7 mouse cellular contexts compared by ENCODE assay signal in genomic region chr6:31399566-31399965, GRCm38 (mm10). TPM values are rescaled to one million over a fixed set of nuclear protein-coding genes. Genes with fewer than 3 reads are reported as not detected.
A peak's percentile ranks its signal among the peaks of the same experiment; 100 is the strongest.
DNase-seq lines count a peak whose midpoint lies in the region; ATAC-seq and TF ChIP-seq lines count a peak whose summit lies in the region.

No protein-coding gene starts in this region.

- peak overlapping the region; percentile 95 for H3K4me3 ChIP-seq in ES-E14 (ENCODE audit: insufficient read depth in 1 of 2, low read depth in 1 of 2, low read length in 2 of 2, poor library complexity in 1 of 2, severe bottlenecking in 1 of 2)
- peak overlapping the region; percentile 95 for H3K4me3 ChIP-seq in erythroblast, embryonic 14.5 days (replicated peaks)
- H3K4me3 ChIP-seq in liver, embryonic 14.5 days (ENCODE audit: insufficient read depth in 1 of 2, low read depth in 2 of 2, low read length in 2 of 2) = peak overlapping the region; percentile 74 to 98
- H3K4me3 ChIP-seq in neural tube, embryonic 11.5 days (ENCODE audit: low read depth, low read length) = peak overlapping the region; percentile 97

- no peak overlapping the region for H3K27ac ChIP-seq in ES-E14 (ENCODE audit: insufficient read depth, low read depth, low read length, poor library complexity, severe bottlenecking)
- peak overlapping the region; percentile 32 for H3K27ac ChIP-seq in liver, embryonic 14.5 days
- H3K27ac ChIP-seq in neural tube, embryonic 11.5 days (ENCODE audit: low read depth, low read length) = no peak overlapping the region

- no peaks in the 10 kb centered on the region; a peak in 1 of 4 replicates for H3K4me1 ChIP-seq in ES-E14 (ENCODE audit: control insufficient read depth in 2 of 2, insufficient read depth in 2 of 2, low read length in 2 of 2, poor library complexity in 1 of 2)
- H3K4me1 ChIP-seq in erythroblast, embryonic 14.5 days (ENCODE audit: control insufficient read depth) = peaks cover 70% of the 10 kb centered on the region
- H3K4me1 ChIP-seq in liver, embryonic 14.5 days (replicated peaks; ENCODE audit: control insufficient read depth in 2 of 2, insufficient read depth in 2 of 2, low read length in 1 of 2) = peaks cover 30 to 38% of the 10 kb centered on the region in 2 experiments
- H3K4me1 ChIP-seq in neural tube, embryonic 11.5 days (ENCODE audit: control insufficient read depth, insufficient read depth, low read length) = peaks cover 6% of the 10 kb centered on the region; the same call in 1 of the 2 replicates

- no peak for TF ChIP-seq CTCF in liver, embryonic 14.5 days (IDR thresholded peaks at IDR 0.05; ENCODE audit: low read depth)

- H3K9me3 ChIP-seq in ES-E14 (ENCODE audit: control insufficient read depth, insufficient read depth, low read depth, low read length) = no peaks in the 10 kb centered on the region
- no peaks in the 10 kb centered on the region for H3K9me3 ChIP-seq in erythroblast, embryonic 14.5 days (ENCODE audit: control insufficient read depth, low read length)
- H3K9me3 ChIP-seq in liver, embryonic 14.5 days (ENCODE audit: control insufficient read depth, low read length) = no peaks in the 10 kb centered on the region
- no peaks in the 10 kb centered on the region for H3K9me3 ChIP-seq in neural tube, embryonic 11.5 days (ENCODE audit: control insufficient read depth, low read length)

- in situ Hi-C loops in ES-E14 (cut with MboI; ENCODE audit: low sequenced_read_pairs in 2 of 2, unreplicated experiment in 2 of 2) = no loop called here

- H3K4me2 ChIP-seq in liver, embryonic 14.5 days (ENCODE audit: low read depth) = peak overlapping the region; percentile 93
- H3K4me2 ChIP-seq in neural tube, embryonic 11.5 days (ENCODE audit: low read depth) = peak overlapping the region; percentile 79

- no peak for TF ChIP-seq EP300 in liver, embryonic 14.5 days (IDR thresholded peaks at IDR 0.05; ENCODE audit: low read depth)

- no peaks in the 10 kb centered on the region for H3K36me3 ChIP-seq in ES-E14 (ENCODE audit: control insufficient read depth, insufficient read depth, low read length, poor library complexity, severe bottlenecking)
- H3K36me3 ChIP-seq in erythroblast, embryonic 14.5 days (ENCODE audit: control insufficient read depth) = peaks cover 19% of the 10 kb centered on the region
- H3K36me3 ChIP-seq in liver, embryonic 14.5 days (replicated peaks; ENCODE audit: control insufficient read depth, insufficient read depth, low read depth) = no peaks in the 10 kb centered on the region
- H3K36me3 ChIP-seq in neural tube, embryonic 11.5 days (ENCODE audit: control insufficient read depth, insufficient read depth, low read length) = no peaks in the 10 kb centered on the region

- H3K9ac ChIP-seq in ES-E14 (ENCODE audit: insufficient read depth, low read depth, low read length, poor library complexity, severe bottlenecking) = peak overlapping the region; percentile 95
- H3K9ac ChIP-seq in liver, embryonic 14.5 days (replicated peaks) = peak overlapping the region; percentile 83
- H3K9ac ChIP-seq in neural tube, embryonic 11.5 days (ENCODE audit: low read length) = peak overlapping the region; percentile 98

- H3K27me3 ChIP-seq in erythroblast, embryonic 14.5 days (ENCODE audit: control insufficient read depth) = no peaks in the 10 kb centered on the region
- no peaks in the 10 kb centered on the region for H3K27me3 ChIP-seq in liver, embryonic 14.5 days (ENCODE audit: control insufficient read depth, insufficient read depth, low read length)
- no peaks in the 10 kb centered on the region for H3K27me3 ChIP-seq in neural tube, embryonic 11.5 days (ENCODE audit: control insufficient read depth, insufficient read depth, low read length)

- DNase-seq in ES-E14 (ENCODE audit: low read depth, low spot score) = no peak
- peak; percentile 73 for DNase-seq in adrenal gland, postnatal 14 days
- DNase-seq in hindlimb bud, embryonic 11.5 days (ENCODE audit: extremely low spot score, low read depth, low spot score) = peak; percentile 6
- peak; percentile 45 to 50 (median 49) for DNase-seq in liver, embryonic 14.5 days (ENCODE audit: low read depth in 3 of 3, low spot score in 3 of 3)
- DNase-seq in neural tube, embryonic 11.5 days (ENCODE audit: low spot score) = peak; percentile 31

- no peak for ATAC-seq in liver, embryonic 14.5 days (ENCODE audit: insufficient read depth)
- ATAC-seq in neural tube, embryonic 11.5 days (ENCODE audit: insufficient read depth, low FRiP score, low TSS enrichment) = no peak
- ATAC-seq in inflammation-experienced regulatory T-cells, adult 6 months = no peak

- under 1% methylated on average over 13 of the region's 13 CpGs for WGBS in liver, embryonic 14.5 days (ENCODE audit: insufficient replicate concordance)
- 4% methylated on average over 13 of the region's 13 CpGs for WGBS in neural tube, embryonic 11.5 days

TF ChIP-seq in ES-E14, 5 proteins besides CTCF, POLR2A, EP300 and RAD21:
- TF ChIP-seq MAFK (IDR thresholded peaks at IDR 0.05; ENCODE audit: insufficient read depth, low read depth, low read length) (no peak), HCFC1 (IDR thresholded peaks at IDR 0.05; ENCODE audit: borderline replicate concordance, insufficient read depth, low read length) (no peak), ZC3H11A (IDR thresholded peaks at IDR 0.05; ENCODE audit: borderline replicate concordance, low read depth, low read length) (no peak), CHD2 (IDR thresholded peaks at IDR 0.05; ENCODE audit: low read depth, low read length) (no peak), ZNF384 (IDR thresholded peaks at IDR 0.05; ENCODE audit: low read depth, low read length) (no peak)
TF ChIP-seq in ES-E14: peak in this region for 0.

RNA-seq across cellular contexts. Expression of gene Mkln1, which starts 1.0 kb away (rescaled TPM):
- total RNA-seq in ES-E14 (2012; rRNA removed) = 50.5 and 78.0 TPM in 2 replicates
- total RNA-seq in adrenal gland, postnatal 14 days (2021) = 164 and 176 TPM in 2 replicates
- 2.2 and 4.1 TPM in 2 replicates for polyA plus RNA-seq in erythroblast, embryonic 14.5 days (2012)
- 21.3 and 39.4 TPM in 2 replicates for polyA plus RNA-seq in liver, embryonic 14.5 days (2012; rRNA removed)
- polyA plus RNA-seq in liver, embryonic 14.5 days (2014; fragmentation: Nextera tagmentation; extraction: Ambion mirVana) = 133 and 138 TPM in 2 replicates
- 208 and 230 TPM in 2 replicates for polyA plus RNA-seq in neural tube, embryonic 11.5 days (2014; fragmentation: Nextera tagmentation; extraction: Ambion mirVana)
- polyA plus RNA-seq in inflammation-experienced regulatory T-cells, adult 6 months (2017; shearing (Covaris generic)) = 100 to 1,000 TPM; 299 to 352 (median 344) TPM
